ENCODE assay signal across 8 mouse cellular contexts in genomic region chr11:98788139-98788538, GRCm38 (mm10). TPM values are rescaled to one million over a fixed set of nuclear protein-coding genes. Genes with fewer than 3 reads are reported as not detected.
A peak's percentile ranks its signal among the peaks of the same experiment; 100 is the strongest.
DNase-seq lines count a peak whose midpoint lies in the region; ATAC-seq and TF ChIP-seq lines count a peak whose summit lies in the region.

No protein-coding gene starts in this region.

- H3K9me3 ChIP-seq in midbrain, embryonic 10.5 days (replicated peaks): no peaks in the 10 kb centered on the region
- H3K9me3 ChIP-seq in midbrain, embryonic 16.5 days (replicated peaks; ENCODE audit: control insufficient read depth, low read length, poor library complexity, severe bottlenecking): no peaks in the 10 kb centered on the region
- no peaks in the 10 kb centered on the region for H3K9me3 ChIP-seq in limb, embryonic 12.5 days
- H3K9me3 ChIP-seq in stomach, embryonic 14.5 days (ENCODE audit: control insufficient read depth, low read depth, low read length): no peaks in the 10 kb centered on the region

- 92% methylated on average over 5 of the region's 5 CpGs for WGBS in midbrain, embryonic 10.5 days
- 89% methylated on average over 5 of the region's 5 CpGs for whole genome bisulfite sequencing in midbrain, embryonic 16.5 days
- 90% methylated on average over 5 of the region's 5 CpGs for WGBS in limb, embryonic 12.5 days
- WGBS in stomach, embryonic 14.5 days: 95% methylated on average over 5 of the region's 5 CpGs

- no peak overlapping the region for H3K9ac ChIP-seq in midbrain, embryonic 16.5 days (ENCODE audit: low read depth, low read length)
- no peak overlapping the region for H3K9ac ChIP-seq in limb, embryonic 12.5 days (replicated peaks)
- H3K9ac ChIP-seq in stomach, embryonic 14.5 days (replicated peaks; ENCODE audit: low read depth, low read length): no peak overlapping the region

- H3K4me3 ChIP-seq in gastrocnemius, adult 2 months: peak overlapping the region; percentile 83
- H3K4me3 ChIP-seq in midbrain, embryonic 10.5 days: peak overlapping the region; percentile 65; the same call in 1 of the 2 replicates
- H3K4me3 ChIP-seq in midbrain, embryonic 16.5 days (ENCODE audit: low read depth, low read length): no peak overlapping the region
- peak overlapping the region; percentile 53; the same call in 1 of the 2 replicates for H3K4me3 ChIP-seq in limb, embryonic 12.5 days (replicated peaks)
- no peak overlapping the region for H3K4me3 ChIP-seq in stomach, embryonic 14.5 days (ENCODE audit: low read depth, low read length)

- no peak for DNase-seq in gastrocnemius, adult 2 months
- DNase-seq in gastrocnemius, adult 8-10 months (ENCODE audit: low spot score in 2 of 2): no peak
- DNase-seq in midbrain, embryonic 10.5 days (ENCODE audit: low spot score): no peak
- DNase-seq in ovary, postnatal 14 days (ENCODE audit: low spot score): no peak
- DNase-seq in right cerebral cortex, postnatal 36 days (ENCODE audit: low spot score in 2 of 2): no peak

- no peak for TF ChIP-seq CTCF in gastrocnemius, adult 2 months (IDR thresholded peaks at IDR 0.05)

- peaks cover 19% of the 10 kb centered on the region for H3K27me3 ChIP-seq in midbrain, embryonic 10.5 days (ENCODE audit: low read depth, poor library complexity, severe bottlenecking)
- no peaks in the 10 kb centered on the region for H3K27me3 ChIP-seq in midbrain, embryonic 16.5 days (ENCODE audit: control insufficient read depth, insufficient read depth, low read depth, low read length)
- H3K27me3 ChIP-seq in limb, embryonic 12.5 days: no peaks in the 10 kb centered on the region
- no peaks in the 10 kb centered on the region for H3K27me3 ChIP-seq in stomach, embryonic 14.5 days (ENCODE audit: control insufficient read depth, insufficient read depth, low read length)

- no peaks in the 10 kb centered on the region for H3K36me3 ChIP-seq in midbrain, embryonic 10.5 days
- no peaks in the 10 kb centered on the region for H3K36me3 ChIP-seq in midbrain, embryonic 16.5 days (ENCODE audit: control insufficient read depth, insufficient read depth, low read length)
- H3K36me3 ChIP-seq in limb, embryonic 12.5 days: no peaks in the 10 kb centered on the region
- no peaks in the 10 kb centered on the region for H3K36me3 ChIP-seq in stomach, embryonic 14.5 days (ENCODE audit: control insufficient read depth, insufficient read depth, low read length)

- no peak overlapping the region for H3K4me2 ChIP-seq in midbrain, embryonic 16.5 days (ENCODE audit: low read length)
- no peak overlapping the region for H3K4me2 ChIP-seq in limb, embryonic 12.5 days
- H3K4me2 ChIP-seq in stomach, embryonic 14.5 days (replicated peaks; ENCODE audit: low read depth, low read length): no peak overlapping the region

- no peak for ATAC-seq in midbrain, embryonic 16.5 days
- no peak for ATAC-seq in limb, embryonic 12.5 days (ENCODE audit: insufficient number of reproducible peaks, insufficient read depth, low FRiP score, low TSS enrichment, low read depth)
- ATAC-seq in stomach, embryonic 14.5 days (ENCODE audit: insufficient number of reproducible peaks, insufficient read depth, low FRiP score, low read depth): no peak

- H3K27ac ChIP-seq in gastrocnemius, adult 2 months: peak overlapping the region; percentile 100
- H3K27ac ChIP-seq in midbrain, embryonic 10.5 days (replicated peaks): peak overlapping the region; percentile 84
- H3K27ac ChIP-seq in midbrain, embryonic 16.5 days (ENCODE audit: low read length): no peak overlapping the region
- peak overlapping the region; percentile 78; the same call in 1 of the 2 replicates for H3K27ac ChIP-seq in limb, embryonic 12.5 days
- H3K27ac ChIP-seq in stomach, embryonic 14.5 days (ENCODE audit: low read length): peak overlapping the region; percentile 7; the same call in 1 of the 2 replicates

- intact Hi-C loops in gastrocnemius, adult 2 months (cut with DNase I): loop anchor here (2.0 kb wide), 1 partner anchor 41 kb away; no protein-coding TSS in a partner anchor

- peaks cover 81% of the 10 kb centered on the region for H3K4me1 ChIP-seq in midbrain, embryonic 10.5 days
- H3K4me1 ChIP-seq in midbrain, embryonic 16.5 days (ENCODE audit: control insufficient read depth, insufficient read depth, low read length): peaks cover 18% of the 10 kb centered on the region
- peaks cover 46% of the 10 kb centered on the region for H3K4me1 ChIP-seq in limb, embryonic 12.5 days (replicated peaks)
- H3K4me1 ChIP-seq in stomach, embryonic 14.5 days (ENCODE audit: control insufficient read depth, insufficient read depth, low read length): peaks cover 47% of the 10 kb centered on the region

RNA-seq across cellular contexts. Expression of gene Msl1, which starts 7.2 kb away (rescaled TPM):
- total RNA-seq in gastrocnemius, adult 2 months (2021): 10 to 100 TPM; 51.8 to 69.4 TPM
- 10 to 100 TPM; 53.9 to 57.7 (median 55.8) TPM for total RNA-seq in gastrocnemius, adult 8-10 months (2022)
- polyA plus RNA-seq in midbrain, embryonic 10.5 days (2016; fragmentation: Nextera tagmentation; extraction: Ambion mirVana): 22.9 and 24.3 TPM in 2 replicates
- polyA plus RNA-seq in midbrain, embryonic 16.5 days (2015; fragmentation: Nextera tagmentation; extraction: Ambion mirVana): 29.2 and 33.2 TPM in 2 replicates
- 32.7 and 35.3 TPM in 2 replicates for polyA plus RNA-seq in limb, embryonic 12.5 days (2016; fragmentation: Nextera tagmentation; extraction: Ambion mirVana)
- polyA plus RNA-seq in stomach, embryonic 14.5 days (2014; fragmentation: Nextera tagmentation; extraction: Ambion mirVana): 21.6 and 22.3 TPM in 2 replicates

RNA-seq across cellular contexts. Expression of gene Nr1d1, which starts 13.0 kb away (rescaled TPM):
- 100 to 1,000 TPM in 1 of 2 experiments, 10 to 100 TPM in 1; 56.3 to 152 TPM for total RNA-seq in gastrocnemius, adult 2 months (2021)
- 100 to 1,000 TPM in 2 of 4 experiments, 10 to 100 TPM in 2; 83.4 to 175 (median 99.4) TPM for total RNA-seq in gastrocnemius, adult 8-10 months (2022)
- 1.4 TPM in 2 replicates for polyA plus RNA-seq in midbrain, embryonic 10.5 days (2016; fragmentation: Nextera tagmentation; extraction: Ambion mirVana)
- 3.5 and 5.2 TPM in 2 replicates for polyA plus RNA-seq in midbrain, embryonic 16.5 days (2015; fragmentation: Nextera tagmentation; extraction: Ambion mirVana)
- 0.79 and 1.0 TPM in 2 replicates for polyA plus RNA-seq in limb, embryonic 12.5 days (2016; fragmentation: Nextera tagmentation; extraction: Ambion mirVana)
- polyA plus RNA-seq in stomach, embryonic 14.5 days (2014; fragmentation: Nextera tagmentation; extraction: Ambion mirVana): 1.7 and 2.3 TPM in 2 replicates

RNA-seq across cellular contexts. Expression of gene Casc3, which starts 16.6 kb away (rescaled TPM):
- total RNA-seq in gastrocnemius, adult 2 months (2021): 10 to 100 TPM; 17.4 to 21.9 TPM
- total RNA-seq in gastrocnemius, adult 8-10 months (2022): 10 to 100 TPM; 14.1 to 18.4 (median 15.2) TPM
- polyA plus RNA-seq in midbrain, embryonic 10.5 days (2016; fragmentation: Nextera tagmentation; extraction: Ambion mirVana): 49.0 and 55.7 TPM in 2 replicates
- polyA plus RNA-seq in midbrain, embryonic 16.5 days (2015; fragmentation: Nextera tagmentation; extraction: Ambion mirVana): 47.0 and 51.7 TPM in 2 replicates
- polyA plus RNA-seq in limb, embryonic 12.5 days (2016; fragmentation: Nextera tagmentation; extraction: Ambion mirVana): 48.1 and 54.1 TPM in 2 replicates
- 33.7 and 35.1 TPM in 2 replicates for polyA plus RNA-seq in stomach, embryonic 14.5 days (2014; fragmentation: Nextera tagmentation; extraction: Ambion mirVana)

RNA-seq across cellular contexts. Expression of gene Thra, which starts 47.7 kb away (rescaled TPM):
- 10 to 100 TPM; 78.8 to 96.8 TPM for total RNA-seq in gastrocnemius, adult 2 months (2021)
- 10 to 100 TPM; 67.5 to 81.5 (median 76.2) TPM for total RNA-seq in gastrocnemius, adult 8-10 months (2022)
- 9.5 and 15.6 TPM in 2 replicates for polyA plus RNA-seq in midbrain, embryonic 10.5 days (2016; fragmentation: Nextera tagmentation; extraction: Ambion mirVana)
- polyA plus RNA-seq in midbrain, embryonic 16.5 days (2015; fragmentation: Nextera tagmentation; extraction: Ambion mirVana): 139 and 149 TPM in 2 replicates
- 22.3 and 24.9 TPM in 2 replicates for polyA plus RNA-seq in limb, embryonic 12.5 days (2016; fragmentation: Nextera tagmentation; extraction: Ambion mirVana)
- 61.4 and 62.9 TPM in 2 replicates for polyA plus RNA-seq in stomach, embryonic 14.5 days (2014; fragmentation: Nextera tagmentation; extraction: Ambion mirVana)

RNA-seq across cellular contexts. Expression of gene Rapgefl1, which starts 48.4 kb away (rescaled TPM):
- total RNA-seq in gastrocnemius, adult 2 months (2021): under 1 TPM; 0.22 to 0.26 TPM
- total RNA-seq in gastrocnemius, adult 8-10 months (2022): under 1 TPM in 2 of 4 experiments, not detected in 2; 0.08 to 0.29 TPM
- polyA plus RNA-seq in midbrain, embryonic 10.5 days (2016; fragmentation: Nextera tagmentation; extraction: Ambion mirVana): 1.3 TPM in 2 replicates
- polyA plus RNA-seq in midbrain, embryonic 16.5 days (2015; fragmentation: Nextera tagmentation; extraction: Ambion mirVana): 9.6 and 10.6 TPM in 2 replicates
- polyA plus RNA-seq in limb, embryonic 12.5 days (2016; fragmentation: Nextera tagmentation; extraction: Ambion mirVana): 2.5 and 3.3 TPM in 2 replicates
- polyA plus RNA-seq in stomach, embryonic 14.5 days (2014; fragmentation: Nextera tagmentation; extraction: Ambion mirVana): 5.6 and 7.7 TPM in 2 replicates

Comparison
In these comparisons a context has a peak if more than half of its experiments do, and no peak if none do; other contexts are left out.
1. H3K4me3 ChIP-seq: peak in gastrocnemius, adult 2 months (single experiment), midbrain, embryonic 10.5 days (single experiment) and limb, embryonic 12.5 days (single experiment); none in midbrain, embryonic 16.5 days (single experiment) and stomach, embryonic 14.5 days (single experiment).